Mouse (Mus musculus) midbrain, embryonic 16.5 days (tissue): ENCODE data around the gene Arhgap9. TPM values are rescaled to one million over a fixed set of nuclear protein-coding genes. Genes with fewer than 3 reads are reported as not detected.
"Not testable (repeated sequence)": the region's sequence is repeated elsewhere in the genome, so short reads cannot be mapped to it uniquely, and the experiment has no call there.

Source experiments
- ATAC-seq: fragments of 200-750 bp; cut with Nextera tagmentation; 2 replicates; pipeline ENCODE4 v1.8.0; 2017; ENCODE audit warnings: moderate TSS enrichment
- H3K27ac ChIP-seq: fragments of 300-500 bp; sonication (generic); 2 replicates; pipeline ENCODE4 v1.5.1; 2014; ENCODE audit warnings: mild to moderate bottlenecking, low read length, mixed read lengths
- H3K27me3 ChIP-seq: fragments of 300-500 bp; sonication (generic); 2 replicates; pipeline ENCODE4 v1.6.1; 2014; ENCODE audit warnings: low read depth, low read length, mixed read lengths; ENCODE audit not compliant: control insufficient read depth, insufficient read depth
- H3K36me3 ChIP-seq: fragments of 300-500 bp; sonication (generic); 2 replicates; pipeline ENCODE4 v1.6.1; 2014; ENCODE audit warnings: mild to moderate bottlenecking, low read length, moderate library complexity, mixed read lengths; ENCODE audit not compliant: control insufficient read depth, insufficient read depth
- H3K4me1 ChIP-seq: fragments of 300-500 bp; sonication (generic); 2 replicates; pipeline ENCODE4 v1.6.1; 2014; ENCODE audit warnings: mild to moderate bottlenecking, low read length, mixed read lengths; ENCODE audit not compliant: control insufficient read depth, insufficient read depth
- H3K4me2 ChIP-seq: fragments of 300-500 bp; sonication (generic); 2 replicates; pipeline ENCODE4 v1.6.1; 2014; ENCODE audit warnings: mild to moderate bottlenecking, low read length, mixed read lengths
- H3K4me3 ChIP-seq: fragments of 300-500 bp; sonication (generic); 2 replicates; pipeline ENCODE4 v1.5.1; 2014; ENCODE audit warnings: low read depth, mild to moderate bottlenecking, low read length, moderate library complexity, mixed read lengths
- H3K9ac ChIP-seq: fragments of 300-500 bp; sonication (generic); 2 replicates; pipeline ENCODE4 v1.6.1; 2014; ENCODE audit warnings: low read depth, low read length, mixed read lengths
- H3K9me3 ChIP-seq: fragments of 300-500 bp; sonication (generic); replicated peaks from 2 replicates; pipeline ENCODE4 v1.6.1; 2014; ENCODE audit warnings: mild to moderate bottlenecking, low read length, mixed read lengths; ENCODE audit not compliant: control insufficient read depth, poor library complexity, severe bottlenecking
- WGBS: fragments of 180-500 bp; shearing (Covaris S2); extraction: QIAGEN DNeasy Blood & Tissue Kit; methylation state at CpG from one replicate; pipeline ENCODE4 v1.1.7; 2014; 5-methylcytosine and 5-hydroxymethylcytosine counted together
- polyA plus RNA-seq: library from polyadenylated mRNA; unstranded; fragments of >200 nt; fragmentation: Nextera tagmentation; extraction: Ambion mirVana; gene quantifications from 2 replicates; pipeline ENCODE4 v1.2.1, GENCODE M21; 2015

Gene Arhgap9
- polyA plus RNA-seq, 1 experiment from 2014 or later, result 0.75 TPM

GRCm38 (mm10) chr10:127297015-127297871 is 24.5 kb upstream of the Arhgap9 start:
- no peaks in the 10 kb centered on the region for H3K9me3 ChIP-seq
- H3K36me3 ChIP-seq, result peaks cover 49% of the 10 kb centered on the region
- no peak overlapping the region for H3K4me2 ChIP-seq
- no peak overlapping the region for H3K27ac ChIP-seq
- H3K27me3 ChIP-seq, result no peaks in the 10 kb centered on the region
- 91% methylated on average over 16 of the region's 16 CpGs for WGBS
- no peak overlapping the region for H3K9ac ChIP-seq
- H3K4me1 ChIP-seq, result peaks cover under 1% of the 10 kb centered on the region; the same call in 1 of the 2 replicates
- ATAC-seq, result no peak
- H3K4me3 ChIP-seq, result no peak overlapping the region

GRCm38 (mm10) chr10:127300361-127300760 is 21.4 kb upstream of the Arhgap9 start:
- no peaks in the 10 kb centered on the region for H3K27me3 ChIP-seq
- no peaks in the 10 kb centered on the region for H3K9me3 ChIP-seq
- no peak overlapping the region for H3K27ac ChIP-seq
- H3K9ac ChIP-seq, result no peak overlapping the region
- no peak overlapping the region for H3K4me2 ChIP-seq
- H3K4me1 ChIP-seq, result no peaks in the 10 kb centered on the region
- H3K36me3 ChIP-seq, result peaks cover 49% of the 10 kb centered on the region
- WGBS, result 98% methylated on average over 6 of the region's 6 CpGs
- no peak overlapping the region for H3K4me3 ChIP-seq
- ATAC-seq, result no peak

GRCm38 (mm10) chr10:127303136-127303535 is 18.6 kb upstream of the Arhgap9 start:
- Histone ChIP-seq H3K4me3 (no peak overlapping the region), H3K9me3 (no peaks in the 10 kb centered on the region), H3K9ac (no peak overlapping the region), H3K27me3 (no peaks in the 10 kb centered on the region), H3K36me3 (peaks cover 56% of the 10 kb centered on the region), H3K27ac (no peak overlapping the region), H3K4me1 (no peaks in the 10 kb centered on the region), H3K4me2 (no peak overlapping the region)
- 95% methylated on average over 11 of the region's 11 CpGs for WGBS
- ATAC-seq, result no peak

- ATAC-seq, H3K27me3 ChIP-seq, H3K4me2 ChIP-seq, H3K9me3 ChIP-seq, H3K27ac ChIP-seq, H3K9ac ChIP-seq, H3K4me3 ChIP-seq: not testable (repeated sequence)
- 83% methylated on average over 3 of the region's 3 CpGs for WGBS
- H3K36me3 ChIP-seq, result peaks cover 32% of the 10 kb centered on the region
- H3K4me1 ChIP-seq, result peaks cover 13% of the 10 kb centered on the region
Measured at GRCm38 (mm10) chr10:127309167-127309566, 12.6 kb upstream of the Arhgap9 start.

- WGBS, result 39% methylated on average over 23 of the region's 23 CpGs
- Histone ChIP-seq H3K9ac (peak overlapping the region; percentile 69), H3K9me3 (no peaks in the 10 kb centered on the region), H3K36me3 (peaks cover 24% of the 10 kb centered on the region), H3K4me3 (peak overlapping the region; percentile 52), H3K4me1 (peaks cover 13% of the 10 kb centered on the region), H3K4me2 (peak overlapping the region; percentile 76), H3K27me3 (no peaks in the 10 kb centered on the region), H3K27ac (peak overlapping the region; percentile 44)
- peak; percentile 47 for ATAC-seq
Measured at GRCm38 (mm10) chr10:127310523-127311475, 11.0 kb upstream of the Arhgap9 start.

GRCm38 (mm10) chr10:127311476-127312355 is 10.0 kb upstream of the Arhgap9 start, which contains the start of gene Mars:
Gene Mars (minus strand): TSS chr10:127311786.
- Histone ChIP-seq H3K27ac (peak within 1 kb of the TSS; percentile 76), H3K27me3 (no peaks in the 10 kb centered on the region), H3K9ac (peak within 1 kb of the TSS; percentile 69), H3K9me3 (no peaks in the 10 kb centered on the region), H3K4me1 (peaks cover 13% of the 10 kb centered on the region), H3K36me3 (peaks cover 16% of the 10 kb centered on the region), H3K4me3 (peak within 1 kb of the TSS; percentile 52), H3K4me2 (peak within 1 kb of the TSS; percentile 76)
- ATAC-seq, result peak; percentile 98
- under 1% methylated on average over 64 of the region's 65 CpGs for WGBS

- Histone ChIP-seq H3K27ac (peak overlapping the region; percentile 76), H3K4me3 (peak overlapping the region; percentile 52), H3K27me3 (peaks cover 1% of the 10 kb centered on the region; the same call in 1 of the 2 replicates), H3K4me1 (peaks cover 13% of the 10 kb centered on the region), H3K9ac (peak overlapping the region; percentile 62), H3K36me3 (peaks cover 13% of the 10 kb centered on the region), H3K9me3 (no peaks in the 10 kb centered on the region), H3K4me2 (peak overlapping the region; percentile 65)
- peak; percentile 65 for ATAC-seq
- WGBS, result 2% methylated on average over 4 of the region's 4 CpGs
Measured at GRCm38 (mm10) chr10:127312356-127312676, 9.4 kb upstream of the Arhgap9 start.

- no peak overlapping the region for H3K4me3 ChIP-seq
- no peaks in the 10 kb centered on the region for H3K9me3 ChIP-seq
- peaks cover 8% of the 10 kb centered on the region for H3K36me3 ChIP-seq
- no peak for ATAC-seq
- peaks cover 2% of the 10 kb centered on the region; the same call in 1 of the 2 replicates for H3K27me3 ChIP-seq
- H3K4me2 ChIP-seq, result no peak overlapping the region
- H3K9ac ChIP-seq, result no peak overlapping the region
- 79% methylated on average over 4 of the region's 4 CpGs for WGBS
- H3K27ac ChIP-seq, result no peak overlapping the region; the same call in 1 of the 2 replicates
- peaks cover 13% of the 10 kb centered on the region for H3K4me1 ChIP-seq
Measured at GRCm38 (mm10) chr10:127312858-127313257, 8.9 kb upstream of the Arhgap9 start.
